Mouse (Mus musculus) hindbrain, embryonic 16.5 days (tissue): ENCODE data around the gene Enc1. TPM values are rescaled to one million over a fixed set of nuclear protein-coding genes. Genes with fewer than 3 reads are reported as not detected.

Source experiments
- ATAC-seq: fragments of 200-750 bp; cut with Nextera tagmentation; 2 replicates; pipeline ENCODE4 v1.8.0; 2017; ENCODE audit warnings: moderate TSS enrichment, moderate library complexity
- H3K27ac ChIP-seq: fragments of 300-500 bp; sonication (generic); 2 replicates; pipeline ENCODE4 v1.5.1; 2014; ENCODE audit warnings: low read depth, mild to moderate bottlenecking, control low read depth, low read length, moderate library complexity
- H3K27me3 ChIP-seq: fragments of 300-500 bp; sonication (generic); replicated peaks from 2 replicates; pipeline ENCODE4 v1.6.1; 2014; ENCODE audit warnings: low read length; ENCODE audit not compliant: control insufficient read depth, insufficient read depth
- H3K36me3 ChIP-seq: fragments of 300-500 bp; sonication (generic); 2 replicates; pipeline ENCODE4 v1.6.1; 2014; ENCODE audit warnings: mild to moderate bottlenecking, low read length, moderate library complexity, mixed read lengths; ENCODE audit not compliant: control insufficient read depth, insufficient read depth
- H3K4me1 ChIP-seq: fragments of 300-500 bp; sonication (generic); 2 replicates; pipeline ENCODE4 v1.6.1; 2014; ENCODE audit warnings: low read depth, low read length; ENCODE audit not compliant: control insufficient read depth, insufficient read depth
- H3K4me2 ChIP-seq: fragments of 300-500 bp; sonication (generic); 2 replicates; pipeline ENCODE4 v1.6.1; 2014; ENCODE audit warnings: mild to moderate bottlenecking, low read length, control low read depth, moderate library complexity
- H3K4me3 ChIP-seq: fragments of 300-500 bp; sonication (generic); 2 replicates; pipeline ENCODE4 v1.5.1; 2014; ENCODE audit warnings: mild to moderate bottlenecking, low read length, control low read depth, moderate library complexity
- H3K9ac ChIP-seq: fragments of 300-500 bp; sonication (generic); 2 replicates; pipeline ENCODE4 v1.6.1; 2014; ENCODE audit warnings: low read depth, mild to moderate bottlenecking, control low read depth, low read length, moderate library complexity
- H3K9me3 ChIP-seq: fragments of 300-500 bp; sonication (generic); 2 replicates; pipeline ENCODE4 v1.6.1; 2014; ENCODE audit warnings: mild to moderate bottlenecking, low read length, moderate library complexity; ENCODE audit not compliant: control insufficient read depth
- WGBS: fragments of 180-500 bp; shearing (Covaris S2); extraction: QIAGEN DNeasy Blood & Tissue Kit; methylation state at CpG from one replicate; pipeline ENCODE4 v1.1.7; 2014; 5-methylcytosine and 5-hydroxymethylcytosine counted together
- polyA plus RNA-seq: library from polyadenylated mRNA; unstranded; fragments of >200 nt; fragmentation: Nextera tagmentation; extraction: Ambion mirVana; gene quantifications from 2 replicates; pipeline ENCODE4 v1.2.1, GENCODE M21; 2015

Enc1 gene
- polyA plus RNA-seq, 1 experiment from 2014 or later, result 66.3 TPM

GRCm38 (mm10) chr13:97298896-97299295 is 58.0 kb downstream of the Enc1 start:
- H3K4me2 ChIP-seq, result no peak overlapping the region
- ATAC-seq, result no peak
- H3K9me3 ChIP-seq, result no peaks in the 10 kb centered on the region
- H3K4me1 ChIP-seq, result no peaks in the 10 kb centered on the region; the same call in 1 of the 2 replicates
- H3K27me3 ChIP-seq, result no peaks in the 10 kb centered on the region
- WGBS, result 90% methylated on average over 4 of the region's 4 CpGs
- no peak overlapping the region for H3K9ac ChIP-seq
- no peak overlapping the region for H3K4me3 ChIP-seq
- H3K36me3 ChIP-seq, result no peaks in the 10 kb centered on the region
- no peak overlapping the region for H3K27ac ChIP-seq

- ATAC-seq, result no peak
- 78% methylated on average over 12 of the region's 12 CpGs for WGBS
- no peak overlapping the region for H3K4me2 ChIP-seq
- no peaks in the 10 kb centered on the region for H3K36me3 ChIP-seq
- no peak overlapping the region for H3K27ac ChIP-seq
- no peak overlapping the region for H3K4me3 ChIP-seq
- no peaks in the 10 kb centered on the region; the same call in 1 of the 2 replicates for H3K4me1 ChIP-seq
- H3K9ac ChIP-seq, result no peak overlapping the region
- no peaks in the 10 kb centered on the region for H3K27me3 ChIP-seq
- no peaks in the 10 kb centered on the region for H3K9me3 ChIP-seq
Measured at GRCm38 (mm10) chr13:97299877-97300873, 59.3 kb downstream of the Enc1 start.

Other genes with a start within 250 kb of the Enc1 start
- gene 1700029F12Rik, start 206.7 kb upstream of the Enc1 start, polyA plus RNA-seq, result not detected in 2 replicates
- gene Fam169a, start 173.8 kb upstream of the Enc1 start, polyA plus RNA-seq, result 28.1 and 31.9 TPM in 2 replicates
- gene Gm6169, start 141.9 kb upstream of the Enc1 start, polyA plus RNA-seq, result 0.69 and 1.4 TPM in 2 replicates
- gene Gfm2, start 103.2 kb upstream of the Enc1 start, polyA plus RNA-seq, result 30.3 and 31.9 TPM in 2 replicates
- gene Nsa2, start 103.2 kb upstream of the Enc1 start, polyA plus RNA-seq, result 33.0 and 33.1 TPM in 2 replicates
- gene Hexb, start 42.7 kb upstream of the Enc1 start, polyA plus RNA-seq, result 54.1 and 58.5 TPM in 2 replicates